Mouse (Mus musculus): Measurements from ENCODE around the gene Thop1. TPM values are rescaled to one million over a fixed set of nuclear protein-coding genes. Genes with fewer than 3 reads are reported as not detected.

Thop1 gene
- polyA plus RNA-seq, 1 experiment from 2014 or later, result 12.0 TPM

GRCm38 (mm10) chr10:81119625-81120024 lies 49.8 kb downstream of the Thop1 start:
- Histone ChIP-seq H3K27me3 (replicated peaks; ENCODE audit: control insufficient read depth, insufficient read depth, low read length) (no peaks in the 10 kb centered on the region), H3K9ac (ENCODE audit: low read depth, low read length) (no peak overlapping the region), H3K4me1 (replicated peaks; ENCODE audit: control insufficient read depth, insufficient read depth, low read length) (no peaks in the 10 kb centered on the region), H3K4me2 (replicated peaks; ENCODE audit: low read depth) (no peak overlapping the region), H3K4me3 (ENCODE audit: low read depth, low read length) (no peak overlapping the region), H3K9me3 (ENCODE audit: control insufficient read depth) (no peaks in the 10 kb centered on the region), H3K36me3 (ENCODE audit: control insufficient read depth, insufficient read depth) (peaks cover 88% of the 10 kb centered on the region), H3K27ac (ENCODE audit: low read depth, low read length) (no peak overlapping the region)
- WGBS, result 95% methylated on average over 10 of the region's 10 CpGs
- no peak for ATAC-seq
- no peak for TF ChIP-seq CTCF (IDR thresholded peaks at IDR 0.05; ENCODE audit: low read depth)

- Histone ChIP-seq H3K4me3 (ENCODE audit: low read depth, low read length) (no peak overlapping the region), H3K4me2 (replicated peaks; ENCODE audit: low read depth) (no peak overlapping the region), H3K9ac (ENCODE audit: low read depth, low read length) (no peak overlapping the region), H3K27ac (ENCODE audit: low read depth, low read length) (no peak overlapping the region), H3K27me3 (replicated peaks; ENCODE audit: control insufficient read depth, insufficient read depth, low read length) (no peaks in the 10 kb centered on the region), H3K4me1 (replicated peaks; ENCODE audit: control insufficient read depth, insufficient read depth, low read length) (no peaks in the 10 kb centered on the region), H3K9me3 (ENCODE audit: control insufficient read depth) (no peaks in the 10 kb centered on the region), H3K36me3 (ENCODE audit: control insufficient read depth, insufficient read depth) (peaks cover 78% of the 10 kb centered on the region)
- no peak for TF ChIP-seq CTCF (IDR thresholded peaks at IDR 0.05; ENCODE audit: low read depth)
- 83% methylated on average over 7 of the region's 7 CpGs for WGBS
- ATAC-seq, result no peak
Measured at GRCm38 (mm10) chr10:81120650-81121049, 50.8 kb downstream of the Thop1 start.

- no peaks in the 10 kb centered on the region for H3K4me1 ChIP-seq (replicated peaks; ENCODE audit: control insufficient read depth, insufficient read depth, low read length)
- ATAC-seq, result no peak
- H3K27ac ChIP-seq (ENCODE audit: low read depth, low read length), result no peak overlapping the region
- no peaks in the 10 kb centered on the region for H3K9me3 ChIP-seq (ENCODE audit: control insufficient read depth)
- H3K9ac ChIP-seq (ENCODE audit: low read depth, low read length), result no peak overlapping the region
- H3K4me3 ChIP-seq (ENCODE audit: low read depth, low read length), result no peak overlapping the region
- H3K4me2 ChIP-seq (replicated peaks; ENCODE audit: low read depth), result no peak overlapping the region
- no peaks in the 10 kb centered on the region for H3K27me3 ChIP-seq (replicated peaks; ENCODE audit: control insufficient read depth, insufficient read depth, low read length)
- WGBS, result 74% methylated on average over 2 of the region's 2 CpGs
- no peak for TF ChIP-seq CTCF (IDR thresholded peaks at IDR 0.05; ENCODE audit: low read depth)
- H3K36me3 ChIP-seq (ENCODE audit: control insufficient read depth, insufficient read depth), result peaks cover 60% of the 10 kb centered on the region
Measured at GRCm38 (mm10) chr10:81122889-81123288, 53.1 kb downstream of the Thop1 start.

- H3K4me2 ChIP-seq (replicated peaks; ENCODE audit: low read depth), result no peak overlapping the region
- H3K4me3 ChIP-seq (ENCODE audit: low read depth, low read length), result no peak overlapping the region
- WGBS, result 72% methylated on average over 11 of the region's 11 CpGs
- no peaks in the 10 kb centered on the region for H3K27me3 ChIP-seq (replicated peaks; ENCODE audit: control insufficient read depth, insufficient read depth, low read length)
- H3K27ac ChIP-seq (ENCODE audit: low read depth, low read length), result peak overlapping the region; percentile 15; the same call in 1 of the 2 replicates
- no peak for TF ChIP-seq CTCF (IDR thresholded peaks at IDR 0.05; ENCODE audit: low read depth)
- H3K9me3 ChIP-seq (ENCODE audit: control insufficient read depth), result no peaks in the 10 kb centered on the region
- H3K4me1 ChIP-seq (replicated peaks; ENCODE audit: control insufficient read depth, insufficient read depth, low read length), result no peaks in the 10 kb centered on the region
- H3K9ac ChIP-seq (ENCODE audit: low read depth, low read length), result no peak overlapping the region
- H3K36me3 ChIP-seq (ENCODE audit: control insufficient read depth, insufficient read depth), result peaks cover 56% of the 10 kb centered on the region
- no peak for ATAC-seq
Measured at GRCm38 (mm10) chr10:81123500-81123899, 53.7 kb downstream of the Thop1 start.

Small RNA genes lying within 50 kb of the gene (microRNA-seq; reads per million reads assigned to microRNA genes)
- gene Mir5615-1 (not detected), gene Mir5615-2 (not detected)

Other genes with a start within 250 kb of the Thop1 start
- gene Oaz1, start 243.4 kb upstream of the Thop1 start, polyA plus RNA-seq (2015; fragmentation: Nextera tagmentation; extraction: Ambion mirVana), result 1,008 and 1,019 TPM in 2 replicates
- gene Lingo3, start 226.0 kb upstream of the Thop1 start, polyA plus RNA-seq (2015; fragmentation: Nextera tagmentation; extraction: Ambion mirVana), result 0.04 TPM in 1 of 2 replicates, not detected in the other
- 129 and 130 TPM in 2 replicates for gene Lsm7, start 214.8 kb upstream of the Thop1 start, polyA plus RNA-seq (2015; fragmentation: Nextera tagmentation; extraction: Ambion mirVana)
- gene Sppl2b, start 214.8 kb upstream of the Thop1 start, polyA plus RNA-seq (2015; fragmentation: Nextera tagmentation; extraction: Ambion mirVana), result 12.9 and 13.4 TPM in 2 replicates
- gene Tmprss9, start 198.2 kb upstream of the Thop1 start, polyA plus RNA-seq (2015; fragmentation: Nextera tagmentation; extraction: Ambion mirVana), result not detected in 2 replicates
- 358 and 367 TPM in 2 replicates for gene Timm13, start 169.1 kb upstream of the Thop1 start, polyA plus RNA-seq (2015; fragmentation: Nextera tagmentation; extraction: Ambion mirVana)
- 12.5 and 12.9 TPM in 2 replicates for gene Lmnb2, start 151.8 kb upstream of the Thop1 start, polyA plus RNA-seq (2015; fragmentation: Nextera tagmentation; extraction: Ambion mirVana)
- 19.9 and 20.1 TPM in 2 replicates for gene Gadd45b, start 140.0 kb upstream of the Thop1 start, polyA plus RNA-seq (2015; fragmentation: Nextera tagmentation; extraction: Ambion mirVana)
- gene Gng7, start 55.1 kb upstream of the Thop1 start, polyA plus RNA-seq (2015; fragmentation: Nextera tagmentation; extraction: Ambion mirVana), result 0.81 and 1.2 TPM in 2 replicates
- gene Diras1, start 44.4 kb upstream of the Thop1 start, polyA plus RNA-seq (2015; fragmentation: Nextera tagmentation; extraction: Ambion mirVana), result 0.43 and 0.91 TPM in 2 replicates
- 10.5 and 11.1 TPM in 2 replicates for gene Slc39a3, start 32.6 kb upstream of the Thop1 start, polyA plus RNA-seq (2015; fragmentation: Nextera tagmentation; extraction: Ambion mirVana)
- 119 and 124 TPM in 2 replicates for gene Sgta, start 9.9 kb upstream of the Thop1 start, polyA plus RNA-seq (2015; fragmentation: Nextera tagmentation; extraction: Ambion mirVana)
- gene Creb3l3, start 28.8 kb downstream of the Thop1 start, polyA plus RNA-seq (2015; fragmentation: Nextera tagmentation; extraction: Ambion mirVana), result 385 and 396 TPM in 2 replicates
- gene Map2k2, start 35.9 kb downstream of the Thop1 start, polyA plus RNA-seq (2015; fragmentation: Nextera tagmentation; extraction: Ambion mirVana), result 258 and 259 TPM in 2 replicates
- 54.1 and 67.6 TPM in 2 replicates for gene Zbtb7a, start 65.2 kb downstream of the Thop1 start, polyA plus RNA-seq (2015; fragmentation: Nextera tagmentation; extraction: Ambion mirVana)
- gene Pias4, start 97.9 kb downstream of the Thop1 start, polyA plus RNA-seq (2015; fragmentation: Nextera tagmentation; extraction: Ambion mirVana), result 32.8 and 36.5 TPM in 2 replicates
- gene Eef2, start 106.6 kb downstream of the Thop1 start, polyA plus RNA-seq (2015; fragmentation: Nextera tagmentation; extraction: Ambion mirVana), result 286 and 316 TPM in 2 replicates
- 50.5 and 53.4 TPM in 2 replicates for gene Dapk3, start 113.0 kb downstream of the Thop1 start, polyA plus RNA-seq (2015; fragmentation: Nextera tagmentation; extraction: Ambion mirVana)
- gene 4930442H23Rik, start 113.8 kb downstream of the Thop1 start, polyA plus RNA-seq (2015; fragmentation: Nextera tagmentation; extraction: Ambion mirVana), result 0.12 TPM in 2 replicates
- gene Nmrk2, start 132.0 kb downstream of the Thop1 start, polyA plus RNA-seq (2015; fragmentation: Nextera tagmentation; extraction: Ambion mirVana), result 0.08 and 0.10 TPM in 2 replicates
- 0.90 and 1.1 TPM in 2 replicates for gene Atcay, start 160.8 kb downstream of the Thop1 start, polyA plus RNA-seq (2015; fragmentation: Nextera tagmentation; extraction: Ambion mirVana)
- 3.2 and 3.4 TPM in 2 replicates for gene Zfr2, start 163.1 kb downstream of the Thop1 start, polyA plus RNA-seq (2015; fragmentation: Nextera tagmentation; extraction: Ambion mirVana)
- 0.66 and 1.2 TPM in 2 replicates for gene Matk, start 182.9 kb downstream of the Thop1 start, polyA plus RNA-seq (2015; fragmentation: Nextera tagmentation; extraction: Ambion mirVana)
- 268 and 287 TPM in 2 replicates for gene Mrpl54, start 196.9 kb downstream of the Thop1 start, polyA plus RNA-seq (2015; fragmentation: Nextera tagmentation; extraction: Ambion mirVana)
- gene Apba3, start 196.9 kb downstream of the Thop1 start, polyA plus RNA-seq (2015; fragmentation: Nextera tagmentation; extraction: Ambion mirVana), result 75.2 and 75.4 TPM in 2 replicates
- 43.2 and 43.4 TPM in 2 replicates for gene Tjp3, start 221.5 kb downstream of the Thop1 start, polyA plus RNA-seq (2015; fragmentation: Nextera tagmentation; extraction: Ambion mirVana)
- gene Pip5k1c, start 222.9 kb downstream of the Thop1 start, polyA plus RNA-seq (2015; fragmentation: Nextera tagmentation; extraction: Ambion mirVana), result 27.2 and 27.6 TPM in 2 replicates

All from intestine, postnatal 0 days (tissue).